Mouse (Mus musculus) kidney, postnatal 0 days (tissue): Measurements from ENCODE around the gene Dip2b. TPM values are rescaled to one million over a fixed set of nuclear protein-coding genes. Genes with fewer than 3 reads are reported as not detected.

Experiments
- ATAC-seq: fragments of 200-750 bp; cut with Nextera tagmentation; replicated peaks from 2 replicates; pipeline ENCODE4 v1.8.0; 2017; ENCODE audit warnings: low read depth, moderate number of reproducible peaks, moderate TSS enrichment, moderate library complexity; ENCODE audit not compliant: low FRiP score
- DNase-seq: peaks from one replicate; pipeline ENCODE4 v3.0.0-alpha.2; 2016; ENCODE audit warnings: low spot score
- H3K27ac ChIP-seq: fragments of 300-500 bp; sonication (generic); 2 replicates; pipeline ENCODE4 v1.5.1; 2014; ENCODE audit warnings: mild to moderate bottlenecking
- H3K27me3 ChIP-seq: fragments of 300-500 bp; sonication (generic); 2 replicates; pipeline ENCODE4 v1.6.1; 2014; ENCODE audit warnings: low read length, mixed read lengths; ENCODE audit not compliant: insufficient read depth
- H3K36me3 ChIP-seq: fragments of 300-500 bp; sonication (generic); 2 replicates; pipeline ENCODE4 v1.6.1; 2014; ENCODE audit warnings: low read length, mixed read lengths; ENCODE audit not compliant: insufficient read depth
- H3K4me1 ChIP-seq: fragments of 300-500 bp; sonication (generic); replicated peaks from 2 replicates; pipeline ENCODE4 v1.6.1; 2014; ENCODE audit warnings: antibody characterized with exemption, low read length, mixed read lengths; ENCODE audit not compliant: insufficient read depth
- H3K4me2 ChIP-seq: fragments of 300-500 bp; sonication (generic); 2 replicates; pipeline ENCODE4 v1.6.1; 2014; ENCODE audit warnings: mild to moderate bottlenecking, low read length, moderate library complexity, mixed read lengths
- H3K4me3 ChIP-seq: fragments of 300-500 bp; sonication (generic); replicated peaks from 2 replicates; pipeline ENCODE4 v1.5.1; 2014; ENCODE audit warnings: low read depth, low read length
- H3K9ac ChIP-seq: fragments of 300-500 bp; sonication (generic); 2 replicates; pipeline ENCODE4 v1.6.1; 2014; ENCODE audit warnings: low read depth, low read length
- H3K9me3 ChIP-seq: fragments of 300-500 bp; sonication (generic); replicated peaks from 2 replicates; pipeline ENCODE4 v1.6.1; 2016; ENCODE audit warnings: low read length, inconsistent platforms, mixed read lengths
- CTCF ChIP-seq: IDR thresholded peaks from 2 replicates; pipeline ENCODE4 v1.5.1; 2016; ENCODE audit warnings: antibody characterized with exemption, low read depth, mild to moderate bottlenecking, moderate library complexity
- whole genome bisulfite sequencing: fragments of 180-500 bp; shearing (Covaris S2); extraction: QIAGEN DNeasy Blood & Tissue Kit; methylation state at CpG from one replicate; pipeline ENCODE4 v1.1.7; 2014; 5-methylcytosine and 5-hydroxymethylcytosine counted together
- polyA plus RNA-seq: library from polyadenylated mRNA; unstranded; fragments of >200 nt; fragmentation: Nextera tagmentation; extraction: Ambion mirVana; gene quantifications from 2 replicates; pipeline ENCODE4 v1.2.1, GENCODE M21; 2015

Dip2b gene
- polyA plus RNA-seq, 1 experiment from 2014 or later = 4.9 TPM

DNA sequence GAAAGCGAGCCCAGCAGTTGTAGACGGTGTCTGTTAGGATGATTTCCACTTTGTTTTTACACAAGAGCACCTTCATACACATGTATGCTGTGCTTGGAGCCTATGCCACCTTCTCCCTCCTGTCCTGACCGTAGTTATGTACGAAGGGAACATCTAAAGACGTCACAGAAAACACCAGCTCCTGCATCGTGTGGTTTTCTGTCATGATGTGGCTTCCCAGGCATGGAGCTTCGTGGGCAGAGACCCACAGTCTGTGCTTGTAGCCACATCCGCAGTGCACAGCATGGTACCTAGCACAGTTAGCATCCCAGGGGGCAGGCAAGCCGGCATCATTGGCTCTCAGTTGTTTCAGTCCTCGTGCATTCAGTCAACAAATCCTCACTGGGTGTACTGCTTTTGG is 143.4 kb downstream of the Dip2b start:
- TF ChIP-seq CTCF = no peak
- 90% methylated on average over 10 of the region's 10 CpGs for WGBS
- peaks cover 38% of the 10 kb centered on the region for H3K36me3 ChIP-seq

DNA sequence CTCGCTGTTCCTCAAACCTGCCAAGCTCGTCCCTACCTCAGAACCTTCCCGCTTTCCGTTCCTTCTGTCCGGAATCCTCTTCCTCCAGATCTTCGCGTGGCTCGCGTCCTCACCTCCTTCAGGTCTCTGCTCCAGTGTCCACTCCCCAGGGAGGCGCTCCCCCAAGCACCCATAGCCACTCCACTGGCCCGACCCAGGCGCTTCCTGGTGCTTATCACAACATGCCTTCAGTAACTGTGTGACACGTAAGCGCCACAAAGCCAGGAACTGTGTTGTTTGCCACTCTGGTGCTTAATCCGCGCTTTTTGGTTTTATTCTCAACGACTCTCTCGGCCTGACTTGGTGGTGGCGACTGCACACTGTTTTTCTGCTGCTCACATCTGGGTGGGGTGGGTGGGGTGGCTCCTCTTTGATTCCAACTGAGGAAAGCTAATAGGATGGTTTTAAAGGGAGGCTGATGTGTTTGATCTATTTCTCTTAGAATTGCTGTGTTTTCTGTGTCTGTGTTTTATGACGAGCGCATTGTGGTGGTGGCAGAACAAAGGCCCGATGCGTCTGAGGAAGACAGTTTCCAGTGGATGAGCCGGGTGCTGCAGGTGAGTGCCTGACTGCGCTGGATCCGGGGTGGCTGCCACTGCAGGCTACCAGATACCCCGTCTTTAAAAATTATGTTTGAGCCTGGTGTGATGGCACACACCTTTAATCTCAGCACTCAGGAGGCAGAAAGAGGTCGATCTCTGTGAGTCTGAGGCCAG is 144.2 kb downstream of the Dip2b start:
- no peak overlapping the region for H3K4me3 ChIP-seq
- H3K4me2 ChIP-seq = no peak overlapping the region
- no peak overlapping the region for H3K9ac ChIP-seq
- H3K36me3 ChIP-seq = peaks cover 47% of the 10 kb centered on the region
- H3K27ac ChIP-seq = no peak overlapping the region
- ATAC-seq (no peak), DNase-seq (no peak)
- no peaks in the 10 kb centered on the region for H3K4me1 ChIP-seq
- H3K27me3 ChIP-seq = no peaks in the 10 kb centered on the region
- WGBS = 82% methylated on average over 28 of the region's 28 CpGs
- H3K9me3 ChIP-seq = no peaks in the 10 kb centered on the region
- TF ChIP-seq CTCF = no peak

More for the DNA sequence above, 143.4 kb downstream of the Dip2b start:
- no peak overlapping the region for H3K27ac ChIP-seq
- no peak for DNase-seq
- no peak overlapping the region for H3K9ac ChIP-seq
- ATAC-seq = no peak
- no peaks in the 10 kb centered on the region for H3K4me1 ChIP-seq
- H3K4me3 ChIP-seq = no peak overlapping the region
- H3K4me2 ChIP-seq = no peak overlapping the region
- H3K27me3 ChIP-seq = no peaks in the 10 kb centered on the region
- no peaks in the 10 kb centered on the region for H3K9me3 ChIP-seq

DNA sequence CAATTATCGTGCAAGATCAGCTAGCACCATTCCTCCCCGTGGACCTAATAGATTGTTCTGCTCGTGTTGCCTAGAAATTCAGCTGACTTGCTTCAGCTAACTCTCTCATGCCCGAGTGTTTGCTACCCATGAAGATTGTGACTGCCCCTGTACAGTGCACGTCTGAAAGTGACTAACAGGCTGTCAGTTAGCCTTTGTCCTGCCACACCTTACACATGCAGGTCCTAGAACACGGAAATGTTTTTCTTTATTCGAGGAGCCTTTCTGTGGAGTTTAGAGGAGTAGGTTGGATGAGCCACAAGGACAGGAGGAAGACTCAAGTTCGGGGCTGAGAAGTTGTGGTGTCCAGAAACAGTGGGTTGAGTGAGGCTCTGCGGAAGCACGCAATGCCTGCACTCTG is 145.0 kb downstream of the Dip2b start:
- TF ChIP-seq CTCF = no peak
- DNase-seq (no peak), ATAC-seq (no peak)
- H3K36me3 ChIP-seq = peaks cover 47% of the 10 kb centered on the region
- H3K4me3 ChIP-seq = no peak overlapping the region
- H3K27ac ChIP-seq = no peak overlapping the region
- no peak overlapping the region for H3K9ac ChIP-seq
- WGBS = 88% methylated on average over 10 of the region's 10 CpGs
- H3K27me3 ChIP-seq = no peaks in the 10 kb centered on the region
- no peaks in the 10 kb centered on the region for H3K9me3 ChIP-seq
- no peaks in the 10 kb centered on the region for H3K4me1 ChIP-seq
- no peak overlapping the region for H3K4me2 ChIP-seq

DNA sequence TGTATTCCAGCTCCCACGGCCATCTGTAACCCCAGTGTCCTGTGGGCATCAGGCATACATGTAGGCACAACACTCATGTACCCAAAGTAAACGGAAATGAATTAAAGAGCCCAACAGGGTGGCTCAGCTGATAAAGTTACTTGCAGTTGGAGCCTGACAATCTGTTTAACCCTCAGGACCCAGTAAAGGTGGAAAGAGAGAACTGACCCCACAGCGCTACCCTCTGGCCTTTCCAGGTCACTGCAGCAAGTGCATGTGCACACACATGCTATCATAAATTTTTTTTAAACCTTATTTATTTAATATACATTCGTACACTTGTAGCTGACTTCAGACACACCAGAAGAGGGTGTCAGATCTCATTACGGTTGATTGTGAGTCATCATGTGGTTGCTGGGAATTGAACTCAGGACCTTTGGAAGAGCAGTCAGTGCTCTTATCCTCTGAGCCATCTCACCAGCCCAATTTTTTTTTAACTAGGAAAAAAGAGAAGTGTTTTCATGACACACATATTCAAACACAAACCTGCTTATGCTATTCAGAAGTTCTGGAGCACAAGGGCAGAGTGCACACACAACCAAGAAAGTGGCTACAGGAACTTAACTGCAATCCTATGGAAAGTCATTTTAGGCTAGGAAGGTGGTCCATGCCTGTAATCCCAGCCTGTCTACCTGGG is 146.5 kb downstream of the Dip2b start:
- no peaks in the 10 kb centered on the region for H3K4me1 ChIP-seq
- WGBS = 76% methylated on average over 5 of the region's 5 CpGs
- peaks cover 41% of the 10 kb centered on the region for H3K36me3 ChIP-seq
- H3K4me3 ChIP-seq = no peak overlapping the region
- DNase-seq (no peak), ATAC-seq (no peak)
- no peak overlapping the region for H3K9ac ChIP-seq
- no peak overlapping the region for H3K4me2 ChIP-seq
- TF ChIP-seq CTCF = peak; percentile 46; the same call in 1 of the 2 replicates
- no peaks in the 10 kb centered on the region for H3K27me3 ChIP-seq
- H3K9me3 ChIP-seq = no peaks in the 10 kb centered on the region
- H3K27ac ChIP-seq = no peak overlapping the region

DNA sequence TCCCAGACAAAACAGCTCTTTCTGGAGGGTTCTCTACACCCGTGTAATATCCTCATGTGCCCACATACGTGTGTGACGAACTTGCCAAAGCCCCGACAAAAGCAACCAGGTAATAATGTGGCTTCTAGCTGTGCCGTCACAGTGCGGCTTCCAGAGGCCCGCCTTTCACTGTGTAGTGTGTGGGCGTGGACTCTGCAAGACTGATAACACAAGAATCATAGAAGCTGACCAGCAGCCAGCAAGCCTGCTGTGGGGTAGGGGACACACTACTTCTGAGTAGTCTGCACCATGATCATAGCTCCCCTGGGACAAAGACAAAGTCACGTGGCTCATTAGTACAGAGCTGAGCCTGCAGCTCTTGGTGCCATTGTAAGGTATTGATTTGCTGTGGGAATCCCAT is 147.8 kb downstream of the Dip2b start:
- H3K27me3 ChIP-seq = no peaks in the 10 kb centered on the region
- H3K4me1 ChIP-seq = no peaks in the 10 kb centered on the region
- 90% methylated on average over 9 of the region's 9 CpGs for WGBS
- H3K9ac ChIP-seq = no peak overlapping the region
- no peak overlapping the region for H3K27ac ChIP-seq
- H3K36me3 ChIP-seq = peaks cover 40% of the 10 kb centered on the region
- H3K4me3 ChIP-seq = no peak overlapping the region
- ATAC-seq (no peak), DNase-seq (no peak)
- no peaks in the 10 kb centered on the region for H3K9me3 ChIP-seq
- TF ChIP-seq CTCF = no peak
- no peak overlapping the region for H3K4me2 ChIP-seq

DNA sequence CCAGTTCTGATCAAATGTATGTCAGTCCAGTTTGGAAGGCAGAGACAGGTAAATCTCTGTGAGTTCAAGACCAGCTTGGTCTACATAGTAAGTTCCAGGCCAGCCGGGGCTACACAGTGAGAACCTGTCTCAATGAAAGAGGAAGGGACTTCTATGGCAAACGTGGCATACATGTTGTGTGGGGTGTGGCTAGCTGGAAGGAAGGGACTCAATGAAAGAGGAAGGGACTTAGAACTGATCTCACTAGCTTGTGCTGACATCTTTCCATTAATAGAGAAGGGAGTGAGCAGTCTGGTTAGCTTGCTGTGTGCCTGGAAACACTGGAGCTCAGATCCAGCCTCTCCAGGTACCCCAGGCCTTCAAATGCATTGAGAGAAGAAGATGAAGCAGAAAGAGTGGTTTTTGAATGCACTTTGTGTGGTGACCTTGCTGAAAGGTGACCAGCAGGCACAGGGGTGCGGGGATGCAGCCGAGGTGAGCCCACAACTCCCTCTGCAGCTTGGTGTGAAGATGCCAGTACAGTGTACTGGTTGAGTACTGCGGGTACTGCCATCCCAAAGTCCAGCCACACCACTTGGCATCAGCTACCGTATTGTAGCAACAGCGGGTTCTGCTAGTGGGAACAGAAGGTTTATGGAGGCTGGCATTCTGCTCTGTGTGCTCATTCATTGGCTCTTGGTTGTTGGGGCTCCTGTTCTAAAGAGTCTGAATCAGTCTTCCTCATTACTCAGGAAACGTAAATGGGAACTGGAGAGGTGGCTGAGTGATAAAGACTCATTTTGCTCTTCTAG is 148.6 kb downstream of the Dip2b start:
- no peak for DNase-seq
- Histone ChIP-seq H3K9ac (no peak overlapping the region), H3K27me3 (no peaks in the 10 kb centered on the region), H3K4me1 (no peaks in the 10 kb centered on the region), H3K36me3 (peaks cover 46% of the 10 kb centered on the region), H3K4me2 (no peak overlapping the region), H3K27ac (no peak overlapping the region), H3K4me3 (no peak overlapping the region), H3K9me3 (no peaks in the 10 kb centered on the region)
- no peak for ATAC-seq
- TF ChIP-seq CTCF = no peak
- 95% methylated on average over 8 of the region's 8 CpGs for WGBS
